Mouse (Mus musculus) cerebellum, adult 2 months (tissue): ENCODE data around the gene Mtg2. TPM values are rescaled to one million over a fixed set of nuclear protein-coding genes. Genes with fewer than 3 reads are reported as not detected.

Experiments
- DNase-seq, 2 experiments: peaks; one replicate each; pipeline ENCODE4 v3.0.0; 2021
- H3K27ac ChIP-seq: fragments of 200-500 bp; 2 replicates; pipeline ENCODE4 v1.5.1; 2012; ENCODE audit warnings: low read length, control low read depth, inconsistent platforms; ENCODE audit not compliant: insufficient read depth
- H3K27me3 ChIP-seq: fragments of 200-500 bp; 2 replicates; pipeline ENCODE4 v1.6.1; 2012; ENCODE audit warnings: inconsistent platforms, mild to moderate bottlenecking, low read length, moderate library complexity; ENCODE audit not compliant: control insufficient read depth, insufficient read depth
- H3K4me1 ChIP-seq: fragments of 200-500 bp; 2 replicates; pipeline ENCODE4 v1.6.1; 2011; ENCODE audit warnings: low read length; ENCODE audit not compliant: control insufficient read depth, insufficient read depth
- H3K4me3 ChIP-seq: fragments of 200-500 bp; replicated peaks from 2 replicates; pipeline ENCODE3; 2011; ENCODE audit warnings: mild to moderate bottlenecking, low read depth, low read length, control low read depth; ENCODE audit not compliant: insufficient read depth
- CTCF ChIP-seq: fragments of 200-500 bp; IDR thresholded peaks from 2 replicates; pipeline ENCODE4 v1.5.1; 2011; ENCODE audit warnings: low read depth, mild to moderate bottlenecking, control low read depth, low read length, moderate library complexity, borderline replicate concordance; ENCODE audit not compliant: insufficient read depth
- POLR2A ChIP-seq: fragments of 200-500 bp; IDR thresholded peaks from 2 replicates; pipeline ENCODE4 v1.6.1; 2011; ENCODE audit warnings: low read length, control low read depth, borderline replicate concordance; ENCODE audit not compliant: insufficient read depth
- WGBS: fragments of 180-500 bp; shearing (Covaris S2); methylation state at CpG from one replicate; pipeline ENCODE4 v1.1.7; 2018; 5-methylcytosine and 5-hydroxymethylcytosine counted together
- polyA plus RNA-seq: library from polyadenylated mRNA; depleted of rRNA; stranded (reverse); fragments of >200 nt; gene quantifications from 2 replicates; pipeline ENCODE4 v1.2.3, GENCODE M21; 2012

Mtg2 gene
- polyA plus RNA-seq, 1 experiment = 28.7 TPM

- 91% methylated on average over 11 of the region's 11 CpGs for WGBS
These were observed 6.9 kb upstream of the Mtg2 start for GRCm38 (mm10) chr2:180063338-180064131.

GRCm38 (mm10) chr2:180069770-180070480 lies 463 bp upstream of the Mtg2 start:
- H3K4me3 ChIP-seq = peak overlapping the region; percentile 71
- WGBS = 32% methylated on average over 20 of the region's 20 CpGs
- peaks cover 4% of the 10 kb centered on the region for H3K4me1 ChIP-seq
- no peaks in the 10 kb centered on the region for H3K27me3 ChIP-seq
- no peak for DNase-seq
- TF ChIP-seq POLR2A = no peak
- no peak for TF ChIP-seq CTCF
- H3K27ac ChIP-seq = no peak overlapping the region

More at GRCm38 (mm10) chr2:180063338-180064131, 6.9 kb upstream of the Mtg2 start:
- Histone ChIP-seq H3K27me3 (no peaks in the 10 kb centered on the region), H3K4me1 (no peaks in the 10 kb centered on the region), H3K27ac (no peak overlapping the region), H3K4me3 (no peak overlapping the region)
- no peak for DNase-seq
- no peak for TF ChIP-seq POLR2A
- TF ChIP-seq CTCF = no peak

GRCm38 (mm10) chr2:180071671-180072070 lies 1.3 kb downstream of the Mtg2 start:
- DNase-seq = no peak
- no peak overlapping the region for H3K4me3 ChIP-seq
- TF ChIP-seq CTCF (no peak), POLR2A (no peak)
- WGBS = 65% methylated on average over 2 of the region's 2 CpGs
- H3K27ac ChIP-seq = no peak overlapping the region
- H3K27me3 ChIP-seq = no peaks in the 10 kb centered on the region
- H3K4me1 ChIP-seq = peaks cover 4% of the 10 kb centered on the region

GRCm38 (mm10) chr2:180072886-180073285 lies 2.5 kb downstream of the Mtg2 start:
- Histone ChIP-seq H3K4me3 (no peak overlapping the region), H3K4me1 (peaks cover 4% of the 10 kb centered on the region), H3K27ac (no peak overlapping the region), H3K27me3 (no peaks in the 10 kb centered on the region)
- no peak for DNase-seq
- no peak for TF ChIP-seq CTCF
- TF ChIP-seq POLR2A = no peak
- 41% methylated on average over 7 of the region's 7 CpGs for WGBS

DNA sequence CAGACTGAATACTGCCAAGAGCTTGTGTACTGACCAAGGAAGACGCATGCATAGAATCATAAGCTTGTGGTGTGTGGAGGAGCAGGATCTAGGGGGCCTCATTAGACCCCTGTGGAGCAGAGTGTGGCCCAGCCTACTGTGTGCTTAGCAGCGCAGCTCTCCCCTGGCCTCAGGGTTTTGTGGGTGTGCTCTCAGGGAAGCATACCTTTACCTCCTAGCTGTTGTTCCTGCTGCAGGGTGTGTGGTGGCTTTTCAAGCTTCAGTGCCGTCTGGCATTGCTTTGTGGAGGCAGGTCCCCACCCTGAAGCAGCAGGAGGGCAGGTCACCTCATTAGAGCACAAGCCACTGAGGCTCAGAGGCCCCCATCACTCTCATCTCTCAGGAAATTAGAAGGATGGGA lies 7.2 kb downstream of the Mtg2 start:
- Histone ChIP-seq H3K27me3 (no peaks in the 10 kb centered on the region), H3K4me3 (no peak overlapping the region), H3K27ac (no peak overlapping the region), H3K4me1 (no peaks in the 10 kb centered on the region; the same call in 1 of the 2 replicates)
- TF ChIP-seq POLR2A (no peak), CTCF (no peak)
- no peak for DNase-seq
- 80% methylated on average over 3 of the region's 3 CpGs for WGBS

- no peak for TF ChIP-seq POLR2A
- no peak for TF ChIP-seq CTCF
- 88% methylated on average over 8 of the region's 8 CpGs for WGBS
- H3K4me3 ChIP-seq = no peak overlapping the region
- no peaks in the 10 kb centered on the region for H3K27me3 ChIP-seq
- no peak for DNase-seq
- peaks cover 6% of the 10 kb centered on the region for H3K4me1 ChIP-seq
- H3K27ac ChIP-seq = no peak overlapping the region
These were observed 10.3 kb downstream of the Mtg2 start for GRCm38 (mm10) chr2:180080680-180081079.

- TF ChIP-seq CTCF (no peak), POLR2A (no peak)
- Histone ChIP-seq H3K27me3 (no peaks in the 10 kb centered on the region), H3K4me1 (peaks cover 17% of the 10 kb centered on the region), H3K27ac (no peak overlapping the region), H3K4me3 (no peak overlapping the region)
- no peak for DNase-seq
- 88% methylated on average over 10 of the region's 10 CpGs for WGBS
These were observed 12.7 kb downstream of the Mtg2 start for GRCm38 (mm10) chr2:180083063-180083462.
